Mouse (Mus musculus) CD4-positive, CD25-positive, alpha-beta regulatory T cell, adult 2 months (primary cell): ENCODE measurements around the gene Gpbar1.
"Not testable (repeated sequence)": the region's sequence is repeated elsewhere in the genome, so short reads cannot be mapped to it uniquely, and the experiment has no call there.

Source experiments
- DNase-seq: peaks from one replicate; pipeline ENCODE4 v3.0.0-alpha.2; 2012; ENCODE audit warnings: low read depth, low spot score

Gpbar1 gene

DNA sequence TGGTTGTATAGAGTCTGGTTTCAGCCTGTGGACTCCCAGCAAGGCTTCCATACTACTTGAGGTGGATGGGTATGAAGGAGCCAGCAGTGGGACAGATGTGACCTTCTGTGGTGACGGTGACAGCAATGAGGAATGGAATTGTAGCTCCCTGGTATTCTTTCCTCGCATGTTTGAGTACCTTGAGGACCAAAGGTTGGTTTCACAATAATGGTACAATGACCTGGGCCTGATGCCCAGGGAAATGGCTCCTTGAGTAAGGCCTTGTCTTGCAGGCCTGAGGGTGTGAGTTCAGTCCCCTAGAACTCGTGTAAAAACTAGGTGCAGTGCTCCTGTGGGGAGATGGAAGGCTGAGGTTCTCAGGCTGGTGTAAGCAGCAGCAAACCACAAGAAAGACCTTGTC, 40.4 kb downstream of the Gpbar1 start:
- DNase-seq = no peak

DNA sequence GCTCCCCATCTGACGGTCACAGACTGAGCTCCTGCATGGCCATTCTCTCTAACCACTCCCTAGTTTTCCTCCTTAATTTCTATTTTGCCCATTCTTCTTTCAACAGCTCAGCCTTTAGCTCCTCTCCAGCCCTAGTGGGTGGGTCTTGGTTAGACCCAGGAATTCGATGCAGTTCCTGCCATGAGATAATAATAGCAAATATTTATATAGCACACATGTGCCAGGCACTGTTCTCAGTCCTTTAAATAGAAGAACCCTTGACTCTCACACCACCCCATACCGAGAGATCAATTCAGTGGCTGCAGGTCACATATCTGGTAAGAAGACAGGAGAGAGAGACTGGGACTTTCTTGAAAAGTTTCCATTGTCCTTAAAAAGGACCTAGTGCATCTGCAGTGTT, 43.0 kb downstream of the Gpbar1 start:
- no peak for DNase-seq

DNA sequence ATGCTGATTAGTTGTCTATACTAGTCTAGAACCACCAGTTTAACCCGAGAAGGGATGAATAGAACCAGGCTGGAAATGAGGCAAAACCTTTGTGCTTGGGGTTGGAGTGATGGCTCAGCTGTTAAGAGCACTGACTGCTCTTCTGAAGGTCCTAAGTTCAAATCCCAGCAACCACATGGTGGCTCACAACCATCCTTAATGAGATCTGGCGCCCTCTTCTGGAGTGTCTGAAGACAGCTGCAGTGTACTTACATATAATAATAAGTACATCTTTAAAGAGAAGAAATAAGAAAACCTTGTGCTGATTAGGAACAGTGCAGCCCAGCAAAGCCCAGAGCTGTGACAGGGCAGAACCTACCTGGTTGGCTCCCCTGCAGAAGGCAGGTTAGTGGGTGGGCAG, 48.6 kb downstream of the Gpbar1 start:
- DNase-seq = not testable (repeated sequence)
